Mouse (Mus musculus) neutrophil, adult 5-6 weeks (primary cell): ENCODE data around the gene Mettl24. TPM values are rescaled to one million over a fixed set of nuclear protein-coding genes. Genes with fewer than 3 reads are reported as not detected.

Experiments used
- ATAC-seq: fragments of 151-379, 151-347 bp; 2 replicates; pipeline ENCODE4 v1.8.0; 2017; ENCODE audit warnings: mild to moderate bottlenecking, moderate TSS enrichment; ENCODE audit not compliant: insufficient number of reproducible peaks, poor library complexity, low FRiP score, severe bottlenecking; ENCODE audit errors: extremely low read depth
- total RNA-seq: library from RNA; stranded (forward); fragments of 200-1000 nt; gene quantifications from 2 replicates; pipeline ENCODE4 v1.2.3, GENCODE M21; 2017

The Mettl24 gene
- total RNA-seq, 1 experiment from 2014 or later: not detected

DNA sequence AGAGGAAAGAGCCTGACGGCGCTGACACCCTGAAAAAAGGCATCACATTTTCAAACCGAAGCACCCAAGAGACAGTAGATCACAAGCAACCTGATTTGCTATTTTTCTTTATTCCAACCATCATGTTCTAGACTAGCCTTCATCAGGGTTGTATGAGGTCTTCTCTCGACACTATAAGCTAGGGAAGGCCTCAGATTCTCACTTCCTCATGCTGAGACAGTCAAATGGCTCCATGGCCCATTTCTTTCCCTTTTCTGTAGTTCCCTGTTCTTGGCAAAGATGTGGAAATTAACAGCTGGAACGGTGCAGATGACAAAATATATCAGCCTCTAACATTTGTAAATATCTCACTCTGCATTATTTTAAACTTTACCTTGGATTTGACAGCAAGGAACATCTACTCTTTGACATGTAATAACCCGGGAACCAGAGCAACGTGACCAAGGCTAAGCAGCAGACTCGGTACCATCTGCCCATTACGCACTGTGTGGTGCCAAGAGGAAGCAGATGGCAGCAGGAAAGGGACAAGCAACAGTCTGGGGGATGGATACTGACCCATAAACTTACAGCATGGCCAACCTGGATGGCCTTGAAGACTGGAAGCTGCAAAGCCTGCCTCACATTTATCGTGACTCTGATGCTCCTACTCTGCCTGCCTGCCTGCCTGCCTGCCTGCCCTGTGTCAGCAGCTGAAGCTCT is 164.2 kb downstream of the Mettl24 start:
- no peak for ATAC-seq

- ATAC-seq: no peak
Observed at GRCm38 (mm10) chr10:40850644-40851043, 167.6 kb downstream of the Mettl24 start.

DNA sequence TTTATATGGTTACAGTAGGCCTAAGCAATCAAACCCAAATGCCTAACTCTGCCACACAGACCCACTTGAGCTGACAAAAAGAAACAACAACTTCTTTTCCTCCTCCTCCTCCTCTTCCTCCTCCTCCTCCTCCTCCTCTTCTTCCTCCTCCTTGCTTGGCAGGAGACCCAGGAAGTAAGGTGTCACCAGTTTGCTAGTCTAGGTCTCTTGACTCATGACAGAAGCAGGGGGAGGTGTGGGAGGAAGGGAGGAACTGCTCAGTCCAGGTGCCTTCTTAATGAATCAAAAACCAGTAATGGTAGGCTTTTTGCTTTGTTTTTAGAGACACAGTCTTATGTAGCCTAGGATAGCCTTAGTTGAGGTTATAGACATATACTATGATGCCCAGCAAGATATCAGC is 168.1 kb downstream of the Mettl24 start:
- no peak for ATAC-seq

DNA sequence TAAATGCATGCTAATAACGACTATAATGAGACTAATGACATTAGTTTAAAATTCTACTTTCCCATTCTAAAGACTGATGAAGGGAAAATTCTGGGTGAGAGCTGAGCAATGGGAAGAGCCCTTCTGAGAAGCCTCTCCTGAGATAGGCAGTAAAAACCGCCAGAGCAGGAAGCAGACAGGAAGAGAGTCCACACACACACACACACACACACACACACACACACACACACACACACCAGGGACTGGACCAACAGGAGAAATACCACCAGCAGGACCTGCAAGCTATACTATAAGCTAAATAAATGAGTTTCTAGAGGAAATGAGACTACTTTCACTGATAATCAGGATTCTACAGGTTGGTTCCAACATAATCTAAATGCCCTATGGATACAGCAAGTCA is 172.5 kb downstream of the Mettl24 start:
- ATAC-seq: no peak

- ATAC-seq: no peak
Observed at GRCm38 (mm10) chr10:40856703-40857102, 173.6 kb downstream of the Mettl24 start.

- no peak for ATAC-seq
Observed at GRCm38 (mm10) chr10:40857599-40857998, 174.5 kb downstream of the Mettl24 start.

Other genes starting within 250 kb of the Mettl24 start
- gene Slc22a16, start 112.9 kb upstream of the Mettl24 start, total RNA-seq: not detected in 2 replicates
- 0.12 TPM in 1 of 2 replicates, not detected in the other for gene Ddo, start 53.3 kb upstream of the Mettl24 start, total RNA-seq
- gene Cdc40, start 200.0 kb downstream of the Mettl24 start, total RNA-seq: 52.3 and 58.9 TPM in 2 replicates
- not detected in 2 replicates for gene Wasf1, start 200.2 kb downstream of the Mettl24 start, total RNA-seq